Mouse (Mus musculus): ENCODE results near the gene Fgfr2.
A peak's percentile ranks its signal among the peaks of the same experiment; 100 is the strongest.
"Not testable (repeated sequence)": the region's sequence is repeated elsewhere in the genome, so short reads cannot be mapped to it uniquely, and the experiment has no call there.

Gene Fgfr2

DNA sequence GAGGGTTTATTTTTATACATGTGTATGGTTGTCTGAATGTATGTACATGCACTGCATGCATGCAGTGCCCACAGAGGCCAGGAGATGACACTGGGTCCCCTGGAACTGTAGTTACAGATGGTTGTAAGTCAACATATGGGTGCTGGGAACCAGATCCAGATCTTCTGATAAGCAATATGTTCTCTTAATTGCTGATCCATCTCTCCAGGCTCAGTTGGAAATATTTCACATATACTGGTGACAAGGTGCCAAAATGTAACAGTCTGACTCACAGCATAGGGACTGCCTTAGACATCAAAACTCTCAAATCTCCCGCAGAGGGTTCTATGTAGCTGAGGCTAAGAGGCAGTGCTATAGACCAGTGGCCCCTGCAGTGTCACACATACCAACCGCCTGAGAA is 646.7 kb downstream of the Fgfr2 start:
- DNase-seq, result no peak

DNA sequence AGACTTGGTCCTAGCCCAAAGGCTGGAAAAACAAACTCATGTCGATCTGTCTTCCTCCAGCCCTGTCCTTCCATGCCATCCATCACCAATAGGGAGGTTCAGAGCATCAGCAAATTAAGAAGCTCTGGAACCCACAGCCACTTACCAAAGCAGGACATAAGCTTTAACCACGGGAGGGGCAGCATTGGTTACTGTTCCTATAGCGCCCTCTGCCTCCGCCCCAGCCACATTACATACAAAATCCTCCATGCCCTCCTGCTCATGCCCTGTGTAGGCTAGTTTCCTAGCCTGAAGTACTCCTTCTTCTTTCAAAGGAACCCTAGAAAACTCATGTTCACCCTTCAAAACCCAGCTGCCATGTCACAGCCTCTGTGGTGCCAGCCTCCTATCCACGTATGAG is 648.1 kb downstream of the Fgfr2 start:
- peak; percentile 50 for DNase-seq

DNA sequence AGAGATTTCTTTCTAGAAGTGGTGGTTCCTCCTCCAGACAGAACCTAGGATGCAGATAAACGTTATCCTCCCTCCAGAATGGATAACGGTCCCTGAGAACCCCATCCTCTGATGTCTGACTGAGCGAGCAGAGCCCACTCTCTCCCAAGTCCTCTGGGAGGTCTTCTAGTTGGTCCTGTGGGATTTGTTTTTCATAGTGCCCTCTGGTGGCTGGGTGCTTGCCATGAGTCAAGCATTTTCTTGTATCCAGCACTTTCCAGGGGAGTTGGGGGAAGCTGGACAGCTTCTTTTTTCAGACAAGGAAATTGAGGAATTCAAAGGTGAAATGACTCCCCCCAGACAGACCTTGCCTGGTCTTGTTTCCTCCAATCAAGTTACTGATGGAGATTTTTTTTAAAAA is 651.8 kb downstream of the Fgfr2 start:
- DNase-seq, result peak; percentile 45

DNA sequence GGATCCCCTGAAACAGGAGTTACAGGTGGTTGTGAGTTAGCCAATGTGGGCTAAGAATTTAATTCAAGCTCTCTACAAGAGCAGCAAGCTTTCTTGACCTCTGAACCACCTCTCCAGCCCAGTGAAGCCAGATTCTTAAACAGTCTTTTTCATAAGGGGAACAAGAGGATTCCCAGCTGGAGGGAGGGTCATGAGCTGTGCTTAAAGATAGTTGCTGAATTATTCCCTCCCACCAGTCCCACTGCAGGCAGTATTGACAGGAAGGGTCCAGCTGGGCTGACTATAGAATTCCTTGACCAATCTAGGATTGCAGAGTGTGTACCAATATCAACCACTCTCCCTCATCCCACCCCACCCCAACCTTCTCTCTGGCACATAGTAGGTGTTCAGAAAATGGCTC is 654.8 kb downstream of the Fgfr2 start:
- DNase-seq, result no peak

DNA sequence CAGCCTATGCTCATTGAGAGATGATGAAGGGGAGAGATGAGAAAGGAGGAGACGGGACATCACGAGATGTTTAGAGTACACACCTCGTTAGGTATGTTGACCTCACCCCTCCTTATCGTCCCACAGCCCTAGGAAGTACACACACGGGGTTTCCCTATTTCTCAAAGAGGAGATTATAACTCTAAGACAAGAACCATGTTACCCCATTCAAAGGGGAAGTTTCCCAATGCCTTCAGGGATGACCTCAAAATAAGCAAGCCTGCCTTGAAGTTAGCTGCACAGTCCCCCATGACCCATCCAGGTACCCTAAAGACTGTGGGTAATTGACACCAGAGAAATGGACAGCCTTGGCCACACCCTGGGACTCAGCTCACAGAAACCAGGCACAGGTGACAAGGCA is 657.3 kb downstream of the Fgfr2 start:
- no peak for DNase-seq

DNA sequence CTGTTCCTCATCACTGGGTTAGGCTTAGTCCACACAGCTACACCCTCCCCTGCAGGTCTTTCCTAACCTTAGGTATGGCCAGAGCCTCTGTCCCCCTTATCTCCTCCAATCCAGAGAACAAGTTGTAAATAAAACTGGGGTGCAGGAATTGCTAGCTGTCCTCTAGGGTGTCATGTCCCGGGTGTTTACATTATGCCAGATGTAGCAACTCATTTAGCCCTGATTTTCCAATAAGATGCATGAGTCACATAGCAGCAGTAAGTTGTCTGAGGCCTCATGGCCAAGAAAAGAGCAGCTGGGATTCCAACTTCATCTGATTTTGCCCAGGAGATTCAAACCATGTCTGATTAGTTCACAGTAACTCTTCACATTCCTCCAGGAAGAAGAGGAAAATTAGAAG is 658.3 kb downstream of the Fgfr2 start:
- DNase-seq, result no peak

DNA sequence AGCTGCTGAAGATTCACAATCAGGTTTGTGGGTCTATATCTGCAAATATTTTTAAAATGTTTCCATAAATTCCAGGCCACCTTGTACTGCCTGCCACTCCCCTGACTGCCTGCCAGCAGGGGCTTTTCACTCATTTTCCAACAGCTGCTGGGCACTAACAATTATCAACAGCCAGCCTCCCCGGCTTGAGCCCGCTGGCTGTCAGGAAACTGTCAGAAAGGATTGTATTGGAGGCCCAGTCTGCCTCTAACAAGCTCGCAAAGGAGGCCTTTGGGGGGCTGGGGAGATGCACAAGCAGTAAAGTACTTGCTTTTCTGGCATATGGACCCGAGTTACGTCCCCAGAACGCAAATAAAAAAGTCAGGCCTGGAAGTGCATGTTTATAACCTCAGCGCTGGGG is 664.7 kb downstream of the Fgfr2 start:
- DNase-seq, result no peak

DNA sequence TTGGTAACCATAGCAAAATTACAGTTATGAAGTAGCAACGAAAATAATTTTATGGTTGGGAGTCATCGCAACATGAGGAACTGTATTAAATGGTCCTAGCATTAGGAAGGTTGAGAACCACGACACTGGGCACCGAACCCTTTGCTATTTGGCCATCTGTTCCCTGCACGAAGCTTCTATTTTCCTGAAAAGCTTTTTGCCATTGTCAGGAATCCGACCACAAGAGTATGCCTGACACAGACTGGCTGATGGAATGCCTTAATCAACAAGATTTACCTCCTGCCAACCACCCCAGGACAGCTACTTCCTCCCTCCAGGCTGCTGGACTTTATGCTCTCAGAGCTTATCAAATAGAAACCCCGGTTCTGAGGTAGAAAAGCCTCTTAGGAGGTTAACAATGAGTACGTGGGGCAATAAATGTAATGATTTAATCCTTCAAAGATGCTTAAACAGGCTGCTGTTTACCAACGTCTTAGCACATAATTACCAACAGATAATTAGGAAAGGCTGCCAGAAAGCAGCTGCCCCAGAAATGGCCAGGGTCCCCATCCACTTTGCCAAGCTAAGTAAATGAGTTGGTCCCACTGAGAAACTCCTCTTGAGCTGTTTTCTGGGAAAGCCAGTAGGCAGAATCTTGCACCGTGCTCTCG is 668.0 kb downstream of the Fgfr2 start:
- no peak for DNase-seq

DNA sequence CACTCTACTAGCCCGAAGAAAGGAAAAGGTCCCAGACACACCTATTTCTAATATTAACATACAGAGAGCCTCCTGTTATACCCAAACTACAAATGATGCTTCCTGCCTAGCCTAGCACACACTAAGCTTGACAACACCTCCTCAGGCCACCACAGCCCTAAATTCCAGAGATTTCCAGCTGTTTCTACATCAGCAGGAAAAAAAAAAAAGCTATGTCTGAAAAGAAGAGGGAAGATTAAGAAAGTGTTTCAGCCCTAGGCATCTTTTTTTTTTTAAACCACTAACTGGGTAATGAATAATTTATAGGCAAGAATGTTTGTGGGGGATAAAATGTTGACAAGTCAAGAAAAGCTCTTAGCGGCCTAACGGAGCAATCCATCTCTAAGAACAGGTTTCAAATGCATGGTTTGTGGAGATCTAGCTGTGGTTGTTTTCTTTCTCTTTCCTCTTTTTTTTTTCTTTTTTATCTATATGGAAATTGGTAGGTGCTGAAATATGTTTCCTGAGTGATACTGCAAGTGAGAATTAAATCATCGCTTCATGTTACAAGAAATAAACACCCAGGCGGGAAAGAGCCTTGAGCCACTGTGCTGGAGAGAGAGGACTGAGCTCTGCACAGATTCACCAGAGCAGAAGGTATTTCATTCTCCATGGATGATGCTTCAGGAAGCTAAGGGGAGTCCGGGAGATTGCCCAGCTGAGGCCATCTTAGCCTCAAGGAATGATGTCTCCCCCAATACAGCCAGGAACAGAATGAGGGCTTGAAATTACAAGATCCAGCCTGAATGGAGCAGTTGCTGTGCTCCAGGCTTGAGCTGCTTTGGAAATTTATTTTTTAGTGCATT is 673.0 kb downstream of the Fgfr2 start:
- no peak for DNase-seq

DNA sequence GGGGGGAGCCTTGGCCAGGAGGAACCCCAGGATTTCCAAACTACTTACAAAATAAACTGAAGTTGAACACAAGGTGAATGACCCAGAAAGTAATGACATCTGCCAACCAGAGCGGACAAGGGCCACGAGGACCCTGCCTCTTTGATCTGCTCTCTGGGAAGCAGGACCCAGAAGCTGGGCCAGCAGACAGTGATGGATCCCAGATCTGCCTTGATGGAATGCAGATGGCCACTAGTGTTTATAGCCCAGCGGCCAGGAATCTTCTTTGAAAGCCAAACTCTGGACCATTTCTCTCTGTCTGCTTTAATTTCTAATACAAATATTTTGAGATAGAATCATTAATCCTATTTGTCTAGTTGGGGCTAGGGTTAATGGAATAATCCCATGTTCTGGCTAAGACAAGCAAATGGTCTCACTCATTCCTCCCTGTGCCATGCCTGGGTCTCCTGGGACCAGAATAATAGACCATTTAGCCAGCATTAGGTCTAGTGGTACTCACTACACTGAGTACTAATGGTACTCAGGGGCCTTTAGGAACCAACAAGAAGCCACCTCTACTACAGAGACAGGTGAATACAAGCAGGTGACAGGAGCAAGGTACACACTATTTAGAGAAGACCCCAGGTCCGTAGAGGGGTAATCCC is 674.5 kb downstream of the Fgfr2 start:
- no peak for DNase-seq

DNA sequence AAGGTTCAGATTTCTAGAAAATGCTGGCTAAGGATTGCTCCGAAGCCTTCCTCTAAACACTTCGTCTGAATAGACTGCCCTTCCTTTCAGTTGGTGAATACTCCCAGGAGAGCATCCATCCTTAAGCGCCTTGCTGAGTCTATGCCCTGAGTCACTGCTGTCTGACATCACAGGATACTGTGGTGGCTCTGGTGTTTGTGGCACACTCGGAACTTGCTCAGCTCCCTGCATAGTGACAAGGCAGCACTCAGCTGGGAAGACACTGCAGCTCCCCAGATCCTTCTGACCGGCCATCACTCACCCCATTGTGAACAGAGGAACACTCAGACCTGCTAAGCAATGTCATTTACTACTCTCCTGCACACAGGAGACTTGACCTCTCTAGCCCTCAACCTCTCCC is 675.6 kb downstream of the Fgfr2 start:
- DNase-seq, result no peak

DNA sequence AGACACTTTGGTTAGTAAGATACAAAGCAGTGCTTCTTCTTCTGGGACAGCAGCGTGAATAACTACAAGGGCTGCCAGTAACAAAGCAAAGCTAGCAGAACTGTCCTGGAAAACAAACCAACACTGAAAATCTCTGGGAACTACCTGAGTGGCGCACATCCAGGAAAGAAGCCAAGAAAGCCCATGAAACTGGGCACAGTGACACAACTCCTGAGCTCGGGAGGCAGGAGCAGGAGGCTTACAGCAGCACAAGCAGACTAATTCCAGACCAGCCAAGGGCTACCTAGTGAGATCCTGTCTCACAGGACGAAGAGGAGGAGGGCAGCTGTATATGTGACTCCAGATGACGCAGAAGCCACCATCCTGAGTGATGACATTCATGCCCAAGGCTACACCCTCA is 676.3 kb downstream of the Fgfr2 start:
- no peak for DNase-seq

DNA sequence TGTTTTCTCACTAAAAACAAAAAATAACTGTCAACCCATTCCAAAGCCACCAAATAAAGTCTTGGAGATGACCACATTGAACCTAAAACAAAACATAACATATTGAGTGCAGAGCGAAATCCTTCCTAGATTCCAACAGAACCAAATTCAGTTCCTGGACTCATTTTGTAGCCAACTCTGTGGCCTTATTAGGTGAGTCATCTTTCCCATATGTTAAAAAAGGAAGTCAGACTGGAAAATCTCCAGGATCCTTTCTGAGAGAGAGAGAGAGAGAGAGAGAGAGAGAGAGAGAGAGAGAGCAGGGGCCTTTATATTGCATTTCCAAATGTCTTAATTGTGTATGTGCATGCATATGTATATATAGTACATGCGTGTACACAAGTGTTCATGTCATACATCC is 678.9 kb downstream of the Fgfr2 start:
- DNase-seq, result no peak

DNA sequence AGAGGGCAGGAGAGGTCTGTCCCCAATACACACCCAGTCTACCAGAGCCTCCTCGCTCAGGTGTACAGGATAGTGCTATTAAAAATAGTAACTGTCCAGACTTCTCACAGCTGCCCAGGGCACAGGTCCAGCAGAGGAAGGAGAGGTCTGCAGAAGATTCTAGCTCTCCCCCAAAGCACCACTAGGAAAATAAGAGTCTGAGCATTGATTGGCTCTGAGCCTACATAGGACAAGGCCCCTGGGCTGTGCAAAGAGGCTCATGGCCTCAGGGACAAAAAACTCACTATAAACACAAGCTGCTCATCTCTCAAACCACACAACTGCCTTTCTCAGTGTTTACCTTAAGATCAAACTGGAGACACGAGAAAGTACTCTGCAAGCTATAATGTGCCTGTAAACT is 679.4 kb downstream of the Fgfr2 start:
- no peak for DNase-seq

DNA sequence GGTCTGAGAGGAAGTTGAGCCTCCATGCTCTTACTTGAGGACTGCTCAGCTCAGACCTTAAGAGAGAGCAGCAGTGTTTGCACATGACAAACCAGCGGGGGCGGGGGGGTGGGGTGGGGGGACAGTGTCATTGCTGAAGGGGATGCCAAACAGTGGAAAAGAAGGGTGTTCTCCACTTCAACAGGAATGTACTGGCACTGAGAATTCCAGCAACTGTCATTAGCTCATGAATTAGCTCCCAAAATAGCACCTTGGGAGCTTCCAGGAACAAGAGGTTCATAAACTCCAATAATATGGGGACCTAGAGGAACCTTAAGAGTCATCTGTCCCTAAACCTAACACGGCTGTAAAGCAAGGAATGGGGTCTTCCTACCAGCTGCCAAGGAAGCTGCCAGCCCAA is 680.0 kb downstream of the Fgfr2 start:
- no peak for DNase-seq

DNA sequence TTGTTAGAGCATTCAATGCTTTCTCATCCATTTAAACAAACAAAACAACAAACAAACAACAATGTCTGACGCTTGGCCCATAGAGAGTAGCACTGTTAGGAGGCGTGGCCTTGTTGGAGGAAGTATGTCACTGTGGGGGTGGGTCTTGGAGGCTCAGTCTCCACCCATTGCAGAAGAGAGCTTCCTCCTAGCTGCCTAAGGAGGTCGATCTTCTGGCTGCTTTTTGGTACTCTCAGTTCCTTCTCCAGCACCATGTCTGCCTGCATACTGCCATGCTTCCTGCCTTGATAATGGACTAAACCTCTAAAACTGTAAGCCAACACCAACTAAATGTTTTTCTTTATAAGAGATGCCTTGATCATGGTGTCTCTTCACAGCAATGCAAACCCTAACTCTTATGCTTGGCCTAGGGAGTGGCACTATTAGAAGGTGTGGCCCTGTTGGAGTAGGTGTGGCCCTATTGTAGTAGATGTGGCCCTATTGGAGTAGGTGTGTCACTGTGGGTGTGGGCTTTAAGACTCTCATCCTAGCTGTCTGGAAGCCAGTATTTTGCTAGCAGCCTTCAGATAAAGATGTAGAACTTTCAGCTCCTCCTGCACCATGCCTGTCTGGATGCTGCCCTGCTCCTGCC is 680.9 kb downstream of the Fgfr2 start:
- not testable (repeated sequence) for DNase-seq

DNA sequence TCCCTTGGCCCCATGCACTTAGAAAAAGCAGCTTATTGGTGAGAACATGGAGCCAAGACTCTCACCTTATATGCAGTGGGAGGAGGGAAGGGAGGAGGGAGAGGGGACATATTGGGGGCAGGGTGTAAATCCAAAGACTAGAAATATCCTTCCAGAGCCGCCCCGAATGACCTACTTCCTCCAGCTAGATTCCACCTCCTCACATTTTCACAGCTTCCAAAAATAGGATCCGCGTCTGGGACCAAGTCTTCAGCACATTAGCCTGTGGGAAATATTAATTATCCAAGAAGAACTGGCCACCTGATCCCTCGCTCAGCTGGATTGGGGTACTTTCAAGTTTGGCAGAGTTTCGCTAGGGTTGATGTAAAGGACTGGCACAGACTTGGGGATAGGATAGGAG is 683.2 kb downstream of the Fgfr2 start:
- DNase-seq, result no peak

DNA sequence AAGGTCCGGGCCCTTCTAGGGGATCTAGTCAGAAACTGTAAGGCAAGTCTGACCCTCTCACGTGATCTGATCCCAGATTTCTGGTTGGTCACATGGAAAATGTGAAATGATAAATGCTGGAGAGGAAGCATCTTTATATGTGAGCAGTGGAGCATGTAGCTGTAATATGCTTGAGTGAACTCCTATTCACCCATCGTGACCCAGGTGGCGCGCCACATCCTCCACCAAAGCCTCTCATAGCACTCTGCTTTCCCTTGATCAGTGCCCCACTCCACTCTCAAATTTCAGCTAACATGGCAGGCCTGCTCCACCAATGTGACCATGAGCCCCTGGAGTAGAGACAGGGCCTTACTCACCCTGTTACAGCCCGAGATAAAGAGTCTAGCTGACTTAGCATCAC is 685.1 kb downstream of the Fgfr2 start:
- no peak for DNase-seq

DNA sequence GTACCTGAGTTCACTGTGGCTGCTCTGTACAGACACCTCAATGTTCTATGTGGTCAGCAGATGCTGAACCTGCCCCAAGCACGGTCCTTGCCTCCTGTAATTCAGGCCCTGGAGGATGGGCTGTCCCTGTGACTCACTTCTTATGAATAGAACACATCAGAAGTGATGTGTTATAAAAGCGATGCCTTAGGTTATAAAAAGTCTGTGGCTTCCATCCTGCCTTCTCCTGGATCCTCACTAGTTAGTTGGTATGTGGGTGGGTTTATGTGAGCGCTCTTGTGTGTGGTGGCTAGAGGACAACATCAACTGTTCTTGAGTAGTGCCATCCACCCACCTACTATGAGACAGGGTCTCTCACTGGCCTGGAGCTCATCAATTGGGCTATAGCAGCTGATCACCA is 685.7 kb downstream of the Fgfr2 start:
- no peak for DNase-seq

DNA sequence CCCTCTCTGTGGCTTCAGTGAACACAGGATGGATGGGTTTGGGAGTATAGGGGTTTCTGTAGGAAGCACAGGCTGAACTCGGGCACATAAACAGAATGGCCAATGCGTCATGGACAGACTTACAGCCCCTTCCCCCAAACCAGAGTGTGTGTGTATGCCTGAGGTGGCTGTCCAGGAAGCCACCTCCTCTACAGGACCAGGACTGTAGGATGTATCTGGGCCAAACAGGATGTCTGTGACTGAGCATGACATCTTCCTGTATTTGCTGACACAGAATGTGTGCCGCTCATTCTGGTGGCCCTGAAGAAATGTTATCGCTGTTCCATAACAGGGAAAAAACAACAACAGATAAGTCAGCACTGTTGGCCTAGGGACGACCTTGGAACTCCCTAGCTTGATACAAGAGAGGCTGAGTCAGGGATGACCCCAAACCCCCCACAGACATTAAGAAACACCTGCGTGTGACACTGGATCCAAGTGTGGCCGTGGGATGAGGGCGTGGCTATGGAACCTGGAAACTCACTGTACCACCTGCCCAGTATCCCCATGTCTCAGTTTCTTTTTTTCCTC is 687.6 kb downstream of the Fgfr2 start:
- peak; percentile 5 for DNase-seq

DNA sequence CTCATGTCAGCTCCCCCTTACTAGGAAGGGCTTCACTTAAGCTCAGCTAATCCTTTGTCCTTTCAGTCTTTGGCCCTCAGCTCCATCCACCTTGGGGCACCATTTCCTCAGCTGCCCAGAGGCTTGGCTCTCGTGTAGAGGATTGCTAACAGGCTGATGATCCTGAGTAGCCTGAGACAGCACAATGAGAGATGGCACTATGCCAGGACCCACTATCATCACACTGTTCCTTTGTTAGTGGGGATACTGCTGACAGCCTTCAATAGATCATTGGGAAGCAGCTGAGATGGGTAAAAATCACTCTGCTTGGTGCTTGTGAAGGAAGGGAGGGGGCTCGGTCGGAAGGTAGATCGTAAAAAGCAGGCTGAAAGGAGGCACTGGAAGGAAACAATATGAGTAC is 693.8 kb downstream of the Fgfr2 start:
- DNase-seq, result no peak

DNA sequence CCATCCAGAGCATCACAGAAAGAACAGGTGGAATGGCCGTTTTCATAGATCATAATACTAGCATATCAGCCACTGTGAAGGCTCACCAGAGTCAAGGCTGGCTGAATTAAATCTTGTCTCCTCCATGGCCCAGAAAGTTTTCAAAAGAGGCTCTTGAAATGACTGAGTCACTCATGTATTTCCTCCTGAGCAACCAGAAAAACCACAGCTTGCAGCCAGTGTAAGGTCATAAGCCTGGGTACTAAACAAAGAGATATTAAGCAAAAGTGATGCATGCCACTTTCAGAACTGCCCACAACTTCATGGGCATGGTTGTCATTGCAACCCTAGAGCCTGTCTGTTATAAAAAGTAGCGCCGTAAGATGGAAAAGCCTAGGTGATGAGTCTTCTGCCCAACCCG is 694.8 kb downstream of the Fgfr2 start:
- no peak for DNase-seq

DNA sequence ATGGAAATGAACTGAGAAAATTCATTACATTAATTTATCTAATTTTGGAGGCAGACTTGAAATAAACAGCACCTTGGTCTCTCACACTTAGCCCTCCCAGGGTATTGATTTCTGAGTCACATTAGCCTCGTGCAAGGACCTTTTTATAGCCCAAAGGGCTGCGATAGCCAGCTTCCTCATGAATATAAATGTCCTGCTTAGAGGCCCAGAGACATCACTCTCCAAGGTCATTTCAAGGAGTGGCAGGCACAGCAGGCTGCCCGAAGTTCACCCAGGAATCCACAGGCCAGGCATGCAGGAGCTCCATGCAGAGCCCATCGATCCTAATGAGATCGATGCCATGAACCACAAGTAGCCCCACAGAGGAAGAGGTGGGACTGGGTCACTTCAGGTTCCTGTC is 697.1 kb downstream of the Fgfr2 start:
- DNase-seq, result peak; percentile 63

Data from kidney, adult 11 months (tissue).